Mouse (Mus musculus): ENCODE data around the gene Cct3.

DNA sequence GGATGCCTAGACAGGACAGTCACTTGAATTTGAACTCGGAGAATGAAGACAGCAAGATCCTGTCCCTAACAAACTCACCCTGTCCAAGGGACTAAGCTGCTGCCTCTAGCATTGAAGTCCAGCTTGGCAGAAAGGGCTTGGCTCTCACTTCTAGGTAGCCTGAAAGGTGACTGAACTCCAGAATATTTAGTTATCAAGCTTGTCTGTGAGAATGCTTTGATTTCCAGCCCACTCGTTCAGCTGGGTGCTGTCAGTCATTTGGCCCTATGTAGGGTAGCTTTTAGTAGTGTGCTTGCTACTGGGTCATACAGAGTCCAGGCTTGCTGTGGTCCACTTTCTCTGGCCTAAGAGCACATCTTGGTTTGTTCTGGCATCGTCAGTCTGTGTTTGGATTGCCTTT, 42.1 kb downstream of the Cct3 start:
- TF ChIP-seq MAFK (IDR thresholded peaks at IDR 0.05; ENCODE audit: insufficient read depth, low read depth, low read length) (no peak), CHD2 (IDR thresholded peaks at IDR 0.05; ENCODE audit: low read depth, low read length) (no peak)

All from ES-E14 (cell line).